22 mouse cellular contexts compared by ENCODE assay signal in genomic region chr9:113969399-113969798, GRCm38 (mm10). TPM values are rescaled to one million over a fixed set of nuclear protein-coding genes. Genes with fewer than 3 reads are reported as not detected.
A peak's percentile ranks its signal among the peaks of the same experiment; 100 is the strongest.
DNase-seq lines count a peak whose midpoint lies in the region; ATAC-seq and TF ChIP-seq lines count a peak whose summit lies in the region.
"Had no signal": no experiment of that assay in that cellular context is flagged by ENCODE, and none has a peak within 500 bp of the region (broad histone marks: within the 10 kb centered on the region; RNA-seq: fewer than 3 reads in every experiment).

No protein-coding gene starts in this region.

- H3K9me3 ChIP-seq in heart, embryonic 13.5 days: no peaks in the 10 kb centered on the region
- no peaks in the 10 kb centered on the region for H3K9me3 ChIP-seq in liver, embryonic 11.5 days (ENCODE audit: control insufficient read depth, low read length)
- H3K9me3 ChIP-seq in liver, postnatal 0 days (ENCODE audit: low read length): no peaks in the 10 kb centered on the region
- no peaks in the 10 kb centered on the region for H3K9me3 ChIP-seq in hindbrain, embryonic 11.5 days (ENCODE audit: control insufficient read depth, low read length)
- H3K9me3 ChIP-seq: embryonic facial prominence, embryonic 13.5 days; forebrain, embryonic 15.5 days; limb, embryonic 10.5 days; midbrain, embryonic 13.5 days had no signal

- H3K36me3 ChIP-seq in heart, embryonic 13.5 days: peaks cover 94% of the 10 kb centered on the region
- H3K36me3 ChIP-seq in liver, embryonic 11.5 days (ENCODE audit: control insufficient read depth, insufficient read depth, low read length): peaks cover 52% of the 10 kb centered on the region
- H3K36me3 ChIP-seq in liver, postnatal 0 days (replicated peaks; ENCODE audit: insufficient read depth, low read length): peaks cover 87% of the 10 kb centered on the region
- peaks cover 9% of the 10 kb centered on the region; the same call in 1 of the 2 replicates for H3K36me3 ChIP-seq in hindbrain, embryonic 11.5 days (ENCODE audit: control insufficient read depth, insufficient read depth, low read length)

- intact Hi-C loops in heart, postnatal 14 days (cut with DNase I): no loop called here

- 0 out of 2 replicates have a peak overlapping the region, but pooled peaks have one; percentile 8 for H3K27ac ChIP-seq in heart, embryonic 13.5 days (replicated peaks)
- H3K27ac ChIP-seq in liver, embryonic 11.5 days (ENCODE audit: low read depth, low read length): peak overlapping the region; percentile 96
- peak overlapping the region; percentile 98 for H3K27ac ChIP-seq in liver, postnatal 0 days (ENCODE audit: low read depth)
- no peak overlapping the region for H3K27ac ChIP-seq in hindbrain, embryonic 11.5 days (ENCODE audit: low read depth, low read length)
- H3K27ac ChIP-seq: embryonic facial prominence, embryonic 13.5 days; forebrain, embryonic 15.5 days; heart, adult 2 months; hindbrain, embryonic 14.5 days; layer of hippocampus, adult 2 months; limb, embryonic 10.5 days; midbrain, embryonic 13.5 days had no signal

- 89% methylated on average over 8 of the region's 8 CpGs for WGBS in heart, embryonic 13.5 days
- WGBS in liver, embryonic 11.5 days: 80% methylated on average over 8 of the region's 8 CpGs
- WGBS in liver, postnatal 0 days (ENCODE audit: insufficient replicate concordance): 69% methylated on average over 8 of the region's 8 CpGs
- WGBS in hindbrain, embryonic 11.5 days: 96% methylated on average over 8 of the region's 8 CpGs

- TF ChIP-seq EP300 in liver, postnatal 0 days (IDR thresholded peaks at IDR 0.05; ENCODE audit: low read depth): no peak

- H3K4me1 ChIP-seq in heart, embryonic 13.5 days: no peaks in the 10 kb centered on the region
- peaks cover 35% of the 10 kb centered on the region for H3K4me1 ChIP-seq in liver, embryonic 11.5 days (replicated peaks; ENCODE audit: control insufficient read depth, insufficient read depth, low read length)
- H3K4me1 ChIP-seq in liver, postnatal 0 days (ENCODE audit: insufficient read depth): peaks cover 22% of the 10 kb centered on the region
- no peaks in the 10 kb centered on the region for H3K4me1 ChIP-seq in hindbrain, embryonic 11.5 days (replicated peaks; ENCODE audit: control insufficient read depth, insufficient read depth, low read length)
- H3K4me1 ChIP-seq: embryonic facial prominence, embryonic 13.5 days; forebrain, embryonic 15.5 days; limb, embryonic 10.5 days; midbrain, embryonic 13.5 days had no signal

- ATAC-seq in heart, embryonic 13.5 days (ENCODE audit: extremely low read depth, insufficient number of reproducible peaks, low FRiP score, low TSS enrichment): no peak
- ATAC-seq in liver, embryonic 11.5 days (replicated peaks; ENCODE audit: low FRiP score): peak; percentile 33; the same call in 1 of the 2 replicates
- peak; percentile 50 for ATAC-seq in liver, postnatal 0 days
- ATAC-seq in hindbrain, embryonic 11.5 days (ENCODE audit: low FRiP score): no peak
- ATAC-seq: forebrain, embryonic 15.5 days; inflammation-experienced regulatory T-cells, adult 6 months; midbrain, embryonic 13.5 days had no signal

- peak overlapping the region; percentile 46 for H3K4me2 ChIP-seq in heart, embryonic 13.5 days
- peak overlapping the region; percentile 57 for H3K4me2 ChIP-seq in liver, embryonic 11.5 days
- peak overlapping the region; percentile 62 for H3K4me2 ChIP-seq in liver, postnatal 0 days (ENCODE audit: low read depth, low read length)
- H3K4me2 ChIP-seq in hindbrain, embryonic 11.5 days (replicated peaks; ENCODE audit: low read depth, low read length): no peak overlapping the region
- H3K4me2 ChIP-seq: embryonic facial prominence, embryonic 13.5 days; forebrain, embryonic 15.5 days; hindbrain, embryonic 14.5 days; midbrain, embryonic 13.5 days had no signal

- no peaks in the 10 kb centered on the region for H3K27me3 ChIP-seq in heart, embryonic 13.5 days (replicated peaks)
- H3K27me3 ChIP-seq in liver, embryonic 11.5 days (replicated peaks; ENCODE audit: control insufficient read depth, insufficient read depth, low read length): no peaks in the 10 kb centered on the region
- H3K27me3 ChIP-seq in liver, postnatal 0 days (ENCODE audit: insufficient read depth, low read length): no peaks in the 10 kb centered on the region
- no peaks in the 10 kb centered on the region for H3K27me3 ChIP-seq in hindbrain, embryonic 11.5 days (ENCODE audit: control insufficient read depth, insufficient read depth, low read length)
- H3K27me3 ChIP-seq: embryonic facial prominence, embryonic 13.5 days; forebrain, embryonic 15.5 days; midbrain, embryonic 13.5 days had no signal

- no peak for DNase-seq in heart, postnatal 14 days
- peak; percentile 29 for DNase-seq in c-Kit-negative CD71-positive TER-119-positive erythroid progenitor cells, embryonic 14.5 days (ENCODE audit: low read depth, low spot score)
- no peak for DNase-seq in liver, embryonic 11.5 days (ENCODE audit: low spot score)
- no peak for DNase-seq in liver, postnatal 0 days
- no peak for DNase-seq in adrenal gland, adult (ENCODE audit: inconsistent age in 2 of 2, low spot score in 1 of 2)
- no peak for DNase-seq in adrenal gland, adult 8-10 months
- no peak for DNase-seq in hindbrain, embryonic 11.5 days (ENCODE audit: low spot score)
- DNase-seq: adrenal gland, postnatal 14 days; cerebellum, adult 11 months; gastrocnemius, postnatal 14 days; heart, adult 2 months; heart, postnatal 10 days; kidney, adult 2 months; kidney, postnatal 10 days had no signal

- TF ChIP-seq CTCF in liver, postnatal 0 days (IDR thresholded peaks at IDR 0.05; ENCODE audit: low read depth): no peak

- H3K4me3 ChIP-seq in heart, embryonic 13.5 days: peak overlapping the region; percentile 17; the same call in 1 of the 2 replicates
- peak overlapping the region; percentile 30 for H3K4me3 ChIP-seq in liver, embryonic 11.5 days (ENCODE audit: low read depth, low read length)
- peak overlapping the region; percentile 55 for H3K4me3 ChIP-seq in liver, postnatal 0 days (ENCODE audit: low read depth, low read length)
- no peak overlapping the region for H3K4me3 ChIP-seq in hindbrain, embryonic 11.5 days (ENCODE audit: low read depth, low read length)
- H3K4me3 ChIP-seq: embryonic facial prominence, embryonic 13.5 days; forebrain, embryonic 15.5 days; heart, adult 2 months; layer of hippocampus, adult 2 months; limb, embryonic 10.5 days; midbrain, embryonic 13.5 days had no signal

- no peak overlapping the region for H3K9ac ChIP-seq in heart, embryonic 13.5 days
- H3K9ac ChIP-seq in liver, embryonic 11.5 days (ENCODE audit: low read depth, low read length): peak overlapping the region; percentile 53
- peak overlapping the region; percentile 56 for H3K9ac ChIP-seq in liver, postnatal 0 days (replicated peaks)
- no peak overlapping the region for H3K9ac ChIP-seq in hindbrain, embryonic 11.5 days (ENCODE audit: low read depth, low read length)
- H3K9ac ChIP-seq: embryonic facial prominence, embryonic 13.5 days; forebrain, embryonic 15.5 days; hindbrain, embryonic 14.5 days; midbrain, embryonic 13.5 days had no signal

RNA-seq across cellular contexts. Expression of gene Ubp1, which starts 38.7 kb away (rescaled TPM):
- 21.1 and 22.2 TPM in 2 replicates for polyA plus RNA-seq in heart, embryonic 13.5 days (2015; fragmentation: Nextera tagmentation; extraction: Ambion mirVana)
- 10 to 100 TPM; 28.8 to 32.0 TPM for total RNA-seq in heart, postnatal 14 days (2021)
- polyA plus RNA-seq in liver, embryonic 11.5 days (2014; fragmentation: Nextera tagmentation; extraction: Ambion mirVana): 57.4 and 58.5 TPM in 2 replicates
- polyA plus RNA-seq in liver, postnatal 0 days (2015; fragmentation: Nextera tagmentation; extraction: Ambion mirVana): 22.6 and 22.8 TPM in 2 replicates
- total RNA-seq in adrenal gland, adult 8-10 months (2022): 10 to 100 TPM; 47.4 to 79.2 (median 66.6) TPM
- polyA plus RNA-seq in hindbrain, embryonic 11.5 days (2014; fragmentation: Nextera tagmentation; extraction: Ambion mirVana): 46.6 and 47.0 TPM in 2 replicates

Comparison
In these comparisons a context has a peak if more than half of its experiments do, and no peak if none do; other contexts are left out.
1. ATAC-seq: peak in liver, embryonic 11.5 days (single experiment) and liver, postnatal 0 days (single experiment); none in heart, embryonic 13.5 days (single experiment) and hindbrain, embryonic 11.5 days (single experiment).
2. H3K9ac ChIP-seq: peak in liver, embryonic 11.5 days (single experiment) and liver, postnatal 0 days (single experiment); none in heart, embryonic 13.5 days (single experiment) and hindbrain, embryonic 11.5 days (single experiment).